Mouse (Mus musculus) CH12.LX (cell line): Measurements from ENCODE around the gene Immp2l. TPM values are rescaled to one million over a fixed set of nuclear protein-coding genes. Genes with fewer than 3 reads are reported as not detected.
A peak's percentile ranks its signal among the peaks of the same experiment; 100 is the strongest.

ENCODE experiments used
- DNase-seq: peaks from one replicate; pipeline ENCODE4 v3.0.0-alpha.2; 2013; ENCODE audit errors: extremely low read depth
- H3K27ac ChIP-seq: 2 replicates; pipeline ENCODE4 v1.5.1; 2012; ENCODE audit warnings: low read depth, mild to moderate bottlenecking, control low read depth, moderate library complexity; ENCODE audit not compliant: insufficient read depth
- H3K27me3 ChIP-seq: replicated peaks from 2 replicates; pipeline ENCODE3; 2012; ENCODE audit warnings: inconsistent platforms
- H3K36me3 ChIP-seq, 2 experiments: replicated peaks in 1 of 2; 2 replicates each; pipeline versions ENCODE3 to v1.6.1; 2012; ENCODE audit warnings: inconsistent platforms in 1 of 2, low read length in 1 of 2, mild to moderate bottlenecking in 1 of 2, mixed read lengths in 1 of 2, moderate library complexity in 1 of 2; ENCODE audit not compliant: control insufficient read depth in 1 of 2, insufficient read depth in 1 of 2
- H3K4me1 ChIP-seq, 2 experiments: 2 replicates each; pipeline ENCODE4 v1.6.1; 2012; ENCODE audit warnings: inconsistent platforms in 1 of 2, moderate library complexity in 1 of 2; ENCODE audit not compliant: insufficient read depth in 2 of 2, control insufficient read depth in 1 of 2
- H3K4me2 ChIP-seq: 2 replicates; pipeline ENCODE4 v1.6.1; 2012; ENCODE audit warnings: low read depth, mild to moderate bottlenecking, control low read depth; ENCODE audit not compliant: poor library complexity, insufficient read depth, severe bottlenecking
- H3K4me3 ChIP-seq, 3 experiments: fragments of 150-350 bp in 1 of 3; sonication (generic) in 1 of 3; replicated peaks in 1 of 3; 2 replicates each; pipeline versions ENCODE3 to v1.5.1; 2011 to 2012; ENCODE audit warnings: low read depth in 2 of 3, low read length in 2 of 3, mild to moderate bottlenecking in 2 of 3, moderate library complexity in 2 of 3, control low read depth in 1 of 3, improper control_type of control experiment in 1 of 3, inconsistent platforms in 1 of 3, mixed read lengths in 1 of 3; ENCODE audit not compliant: poor library complexity in 1 of 3
- H3K79me2 ChIP-seq: replicated peaks from 2 replicates; pipeline ENCODE4 v1.6.1; 2012; ENCODE audit warnings: mild to moderate bottlenecking, moderate library complexity; ENCODE audit not compliant: control insufficient read depth, poor library complexity, insufficient read depth, severe bottlenecking; ENCODE audit errors: extremely low read depth
- H3K9ac ChIP-seq: 2 replicates; pipeline ENCODE4 v1.6.1; 2012; ENCODE audit warnings: low read depth, mild to moderate bottlenecking, control low read depth, moderate library complexity; ENCODE audit not compliant: insufficient read depth
- H3K9me3 ChIP-seq: replicated peaks from 2 replicates; pipeline ENCODE3; 2012; ENCODE audit warnings: low read length, inconsistent platforms, mixed read lengths
- BHLHE40 ChIP-seq: IDR thresholded peaks from 2 replicates; pipeline ENCODE4 v1.6.1; 2011; ENCODE audit warnings: mild to moderate bottlenecking, low read depth, low read length, improper control_type of control experiment
- CHD1 ChIP-seq: IDR thresholded peaks from 2 replicates; pipeline ENCODE4 v1.6.1; 2012; ENCODE audit warnings: low read depth, low read length, improper control_type of control experiment, inconsistent platforms
- CTCF ChIP-seq, 2 experiments: IDR thresholded peaks in 1 of 2; conservative IDR thresholded peaks in 1 of 2; 2 replicates each; pipeline ENCODE4 v1.5.1; 2011 to 2012; ENCODE audit warnings: low read depth in 2 of 2, low read length in 2 of 2, improper control_type of control experiment in 1 of 2, inconsistent platforms in 1 of 2, mild to moderate bottlenecking in 1 of 2, moderate library complexity in 1 of 2
- ELF1 ChIP-seq: IDR thresholded peaks from 2 replicates; pipeline ENCODE4 v1.6.1; 2014; ENCODE audit warnings: low read depth, mild to moderate bottlenecking, inconsistent platforms, low read length, improper control_type of control experiment
- EP300 ChIP-seq: IDR thresholded peaks from 2 replicates; pipeline ENCODE4 v1.6.1; 2011; ENCODE audit warnings: low read length, improper control_type of control experiment
- GABPA ChIP-seq: IDR thresholded peaks from 2 replicates; pipeline ENCODE4 v1.6.1; 2012; ENCODE audit warnings: low read depth, low read length, improper control_type of control experiment, inconsistent platforms; ENCODE audit not compliant: insufficient replicate concordance
- HCFC1 ChIP-seq: IDR thresholded peaks from 2 replicates; pipeline ENCODE4 v1.6.1; 2012; ENCODE audit warnings: low read depth, mild to moderate bottlenecking, inconsistent platforms, low read length, improper control_type of control experiment
- IRF4 ChIP-seq: IDR thresholded peaks from 2 replicates; pipeline ENCODE4 v1.6.1; 2014; ENCODE audit warnings: low read depth, mild to moderate bottlenecking, inconsistent platforms, low read length, improper control_type of control experiment
- JUN ChIP-seq: IDR thresholded peaks from 2 replicates; pipeline ENCODE4 v1.6.1; 2011; ENCODE audit warnings: low read depth, mild to moderate bottlenecking, low read length, improper control_type of control experiment, moderate library complexity; ENCODE audit not compliant: insufficient read depth
- JUND ChIP-seq: conservative IDR thresholded peaks from 2 replicates; pipeline ENCODE4 v1.6.1; 2011; ENCODE audit warnings: low read depth, low read length, improper control_type of control experiment
- KAT2A ChIP-seq: IDR thresholded peaks from 2 replicates; pipeline ENCODE4 v1.6.1; 2012; ENCODE audit warnings: low read length, improper control_type of control experiment, inconsistent platforms; ENCODE audit not compliant: insufficient replicate concordance
- MAFK ChIP-seq: IDR thresholded peaks from 2 replicates; pipeline ENCODE4 v1.6.1; 2011; ENCODE audit warnings: low read length, improper control_type of control experiment; ENCODE audit not compliant: insufficient replicate concordance
- MAZ ChIP-seq: IDR thresholded peaks from 2 replicates; pipeline ENCODE4 v1.6.1; 2012; ENCODE audit warnings: low read depth, mild to moderate bottlenecking, inconsistent platforms, low read length, improper control_type of control experiment, moderate library complexity
- MYC ChIP-seq: IDR thresholded peaks from 2 replicates; pipeline ENCODE4 v1.6.1; 2011; ENCODE audit warnings: low read depth, mild to moderate bottlenecking, improper control_type of control experiment, low read length
- NELFE ChIP-seq: IDR thresholded peaks from 2 replicates; pipeline ENCODE4 v1.6.1; 2011; ENCODE audit warnings: low read depth, low read length, improper control_type of control experiment
- PAX5 ChIP-seq: IDR thresholded peaks from 2 replicates; pipeline ENCODE4 v1.6.1; 2012; ENCODE audit warnings: low read length, inconsistent platforms, mixed read lengths
- POLR2A ChIP-seq: IDR thresholded peaks from 2 replicates; pipeline ENCODE4 v1.6.1; 2011; ENCODE audit warnings: low read depth, mild to moderate bottlenecking, improper control_type of control experiment, low read length
- POLR2AphosphoS2 ChIP-seq: IDR thresholded peaks from 2 replicates; pipeline ENCODE4 v1.6.1; 2011; ENCODE audit warnings: low read depth, low read length, improper control_type of control experiment
- RAD21 ChIP-seq: IDR thresholded peaks from 2 replicates; pipeline ENCODE4 v1.6.1; 2011; ENCODE audit warnings: low read depth, mild to moderate bottlenecking, low read length, improper control_type of control experiment, moderate library complexity
- RCOR1 ChIP-seq: conservative IDR thresholded peaks from 2 replicates; pipeline ENCODE4 v1.6.1; 2012; ENCODE audit warnings: low read depth, mild to moderate bottlenecking, inconsistent platforms, low read length, improper control_type of control experiment
- SIN3A ChIP-seq: IDR thresholded peaks from 2 replicates; pipeline ENCODE4 v1.6.1; 2012; ENCODE audit warnings: low read length, improper control_type of control experiment, inconsistent platforms
- TBP ChIP-seq: conservative IDR thresholded peaks from 2 replicates; pipeline ENCODE4 v1.6.1; 2011; ENCODE audit warnings: low read depth, low read length, improper control_type of control experiment
- UBTF ChIP-seq: IDR thresholded peaks from 2 replicates; pipeline ENCODE4 v1.6.1; 2012; ENCODE audit warnings: low read depth, mild to moderate bottlenecking, inconsistent platforms, low read length, improper control_type of control experiment, moderate library complexity
- USF2 ChIP-seq: conservative IDR thresholded peaks from 2 replicates; pipeline ENCODE4 v1.6.1; 2011; ENCODE audit warnings: low read depth, low read length, improper control_type of control experiment
- ZC3H11A ChIP-seq: IDR thresholded peaks from 2 replicates; pipeline ENCODE4 v1.6.1; 2012; ENCODE audit warnings: low read depth, mild to moderate bottlenecking, inconsistent platforms, low read length, improper control_type of control experiment
- ZKSCAN1 ChIP-seq: IDR thresholded peaks from 2 replicates; pipeline ENCODE4 v1.6.1; 2012; ENCODE audit warnings: low read depth, inconsistent platforms, low read length, improper control_type of control experiment, borderline replicate concordance
- ZMIZ1 ChIP-seq: IDR thresholded peaks from 2 replicates; pipeline ENCODE4 v1.6.1; 2012; ENCODE audit warnings: low read depth, mild to moderate bottlenecking, inconsistent platforms, low read length, improper control_type of control experiment
- ZNF384 ChIP-seq: IDR thresholded peaks from 2 replicates; pipeline ENCODE4 v1.6.1; 2012; ENCODE audit warnings: low read depth, low read length, improper control_type of control experiment, inconsistent platforms
- dilution Hi-C: fragments of 300-500 bp; cut with MboI; formaldehyde crosslinking; loops from 2 replicates; pipeline ENCODE4 v1.14.3; 2020; ENCODE audit warnings: low sequenced_read_pairs; ENCODE audit not compliant: extremely low pct_unique_long_range_greater_than_20kb, extremely low pct_ligation_motif_present
- in situ Hi-C: fragments of 300-500 bp; cut with MboI; formaldehyde crosslinking; loops from 3 replicates; pipeline ENCODE4 v1.14.3; 2019; ENCODE audit warnings: low sequenced_read_pairs, low pct_ligation_motif_present, low pct_unique_long_range_greater_than_20kb, mixed read lengths
- polyA plus RNA-seq: library from polyadenylated mRNA; unstranded; fragments of >175 nt; gene quantifications from 2 replicates; pipeline ENCODE4 v1.2.1, GENCODE M21; 2012; ENCODE audit warnings: low read depth; ENCODE audit not compliant: insufficient read length
- total RNA-seq, 2 experiments: library from RNA; depleted of rRNA; stranded (reverse); fragments of 300-350 nt in 1 of 2; fragments of >200 nt in 1 of 2; gene quantifications; 2 replicates each; pipeline ENCODE4 v1.2.3; 2012 to 2014

Immp2l gene
- total and polyA plus RNA-seq, 3 experiments = 4.8 to 16.5 (median 9.9) TPM

DNA sequence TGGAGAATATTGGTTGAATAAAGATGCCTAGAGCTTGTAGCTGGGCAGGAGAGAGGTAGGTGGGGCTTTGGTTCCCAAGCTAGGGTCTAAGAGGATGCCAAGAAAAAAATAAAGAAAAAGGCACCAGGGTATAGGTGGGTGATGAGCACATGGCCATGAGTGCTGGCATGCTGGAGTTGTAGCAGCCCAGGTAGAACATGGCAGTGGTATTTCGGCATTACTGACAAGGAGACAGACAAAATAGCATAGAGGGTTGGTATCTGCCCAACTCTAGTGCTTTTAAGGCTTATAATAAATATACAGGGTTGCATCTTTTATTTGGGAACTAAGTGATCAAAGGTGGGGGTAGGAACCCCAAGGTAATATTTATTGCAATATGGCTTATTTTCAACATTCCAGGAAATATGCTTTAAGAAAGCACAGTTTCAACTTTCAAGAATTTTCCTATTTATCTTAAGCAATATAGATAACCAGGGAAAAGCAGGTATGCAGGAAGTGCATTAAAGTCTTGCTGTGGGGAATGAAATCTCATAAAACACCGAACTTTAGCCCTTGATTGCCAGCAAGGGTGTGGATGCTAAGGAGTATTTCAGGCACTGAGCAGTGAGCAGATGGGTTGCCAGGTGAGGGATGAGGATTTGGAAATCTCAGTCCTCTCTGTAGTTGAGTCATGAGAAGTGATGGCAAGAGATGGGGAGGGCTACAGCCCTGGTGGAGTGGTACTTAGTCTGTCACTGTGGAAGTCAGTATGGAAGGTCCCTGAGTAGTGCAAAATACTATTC lies 45.0 kb upstream of the Immp2l start:
- Histone ChIP-seq H3K4me2 (no peak overlapping the region), H3K27me3 (no peaks in the 10 kb centered on the region), H3K4me3 (no peak overlapping the region), H3K9ac (peak overlapping the region; percentile 29; the same call in 1 of the 2 replicates), H3K27ac (no peak overlapping the region), H3K9me3 (no peaks in the 10 kb centered on the region), H3K4me1 (peaks cover 3 to 25% of the 10 kb centered on the region in 2 experiments), H3K79me2 (no peaks in the 10 kb centered on the region), H3K36me3 (no peaks in the 10 kb centered on the region)
- in situ Hi-C loops (no loop called here), dilution Hi-C loops (no loop called here)
- TF ChIP-seq CTCF (conservative IDR thresholded peaks at IDR 0.05 in 1 of 2, IDR thresholded peaks at IDR 0.05 in 1 of 2; ENCODE audit: low read depth in 2 of 2, low read length in 2 of 2) = no peak
- TF ChIP-seq KAT2A = no peak
- no peak for TF ChIP-seq ZNF384
- no peak for TF ChIP-seq MYC
- TF ChIP-seq JUN = no peak
- no peak for TF ChIP-seq HCFC1
- no peak for TF ChIP-seq RAD21
- TF ChIP-seq CHD1 = no peak
- TF ChIP-seq BHLHE40 = no peak
- no peak for TF ChIP-seq ELF1
- TF ChIP-seq SIN3A = no peak
- TF ChIP-seq USF2 = no peak
- no peak for TF ChIP-seq NELFE
- no peak for TF ChIP-seq ZC3H11A
- no peak for TF ChIP-seq ZMIZ1
- TF ChIP-seq JUND = no peak
- TF ChIP-seq POLR2A = no peak
- TF ChIP-seq POLR2AphosphoS2 = no peak
- no peak for TF ChIP-seq PAX5
- TF ChIP-seq IRF4 = no peak
- DNase-seq = peak; percentile 3

DNA sequence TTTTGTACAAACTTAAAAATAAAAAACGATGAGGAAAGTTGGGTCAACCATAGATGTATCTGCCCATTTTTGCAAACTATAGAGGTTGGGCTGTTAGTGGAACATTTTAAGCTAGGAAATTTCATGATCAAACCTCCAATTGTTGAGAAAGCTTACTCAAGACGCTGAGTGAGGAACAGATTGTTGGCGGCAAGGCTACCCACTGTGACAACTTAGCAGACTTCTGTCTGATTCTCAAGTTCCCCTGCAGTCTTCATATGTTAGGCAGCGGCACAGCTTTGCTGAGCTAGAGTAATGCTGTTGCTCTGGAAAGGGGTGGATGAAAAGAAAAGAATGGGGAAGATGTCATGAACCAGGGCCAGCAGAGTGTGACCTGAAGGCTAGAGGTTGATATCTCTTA lies 44.2 kb upstream of the Immp2l start:
- dilution Hi-C loops (no loop called here), in situ Hi-C loops (no loop called here)
- Histone ChIP-seq H3K4me1 (peaks cover 3 to 33% of the 10 kb centered on the region in 2 experiments), H3K9ac (peak overlapping the region; percentile 29), H3K27ac (peak overlapping the region; percentile 77), H3K79me2 (no peaks in the 10 kb centered on the region), H3K36me3 (no peaks in the 10 kb centered on the region), H3K9me3 (no peaks in the 10 kb centered on the region), H3K4me2 (peak overlapping the region; percentile 39; the same call in 1 of the 2 replicates), H3K27me3 (no peaks in the 10 kb centered on the region), H3K4me3 (no peak overlapping the region)
- TF ChIP-seq ZNF384 (no peak), ZMIZ1 (no peak), NELFE (no peak), UBTF (no peak), ZKSCAN1 (no peak), ELF1 (no peak), MAZ (no peak), TBP (no peak), GABPA (no peak), RCOR1 (no peak), USF2 (no peak), KAT2A (no peak), HCFC1 (no peak), IRF4 (no peak), MYC (no peak), EP300 (no peak), SIN3A (no peak), MAFK (no peak)
- peak; percentile 76 for DNase-seq
